Mouse (Mus musculus): ENCODE measurements around the gene Tenm4. TPM values are rescaled to one million over a fixed set of nuclear protein-coding genes. Genes with fewer than 3 reads are reported as not detected.

Tenm4 gene
- total and polyA plus RNA-seq, 3 experiments = 9.2 to 15.2 TPM; not detected in 1

GRCm38 (mm10) chr7:96651055-96651454 lies 480.0 kb downstream of the Tenm4 start:
- H3K36me3 ChIP-seq (ENCODE audit: control insufficient read depth in 1 of 2, insufficient read depth in 2 of 2, low read length in 2 of 2) = no peaks in the 10 kb centered on the region
- no peak for TF ChIP-seq TBP (IDR thresholded peaks at IDR 0.05; ENCODE audit: low read depth, low read length)
- TF ChIP-seq ZNF384 (IDR thresholded peaks at IDR 0.05; ENCODE audit: low read depth, low read length) = no peak
- no peaks in the 10 kb centered on the region for H3K9me3 ChIP-seq (replicated peaks; ENCODE audit: insufficient read depth, low read length)
- no peaks in the 10 kb centered on the region for H3K4me1 ChIP-seq (ENCODE audit: control insufficient read depth in 1 of 2, insufficient read depth in 2 of 2, low read length in 2 of 2)
- no peak overlapping the region for H3K27ac ChIP-seq (ENCODE audit: control insufficient read depth, low read depth, low read length)
- no peak overlapping the region for H3K4me3 ChIP-seq (ENCODE audit: control insufficient read depth in 1 of 2, insufficient read depth in 1 of 2, low read depth in 2 of 2, low read length in 2 of 2)
- H3K79me2 ChIP-seq (ENCODE audit: control insufficient read depth, insufficient read depth, low read length, poor library complexity) = no peaks in the 10 kb centered on the region
- no peak for DNase-seq (ENCODE audit: low read depth, low spot score)
- H3K27me3 ChIP-seq (ENCODE audit: control insufficient read depth in 1 of 2, insufficient read depth in 2 of 2, low read length in 2 of 2) = peaks cover 0 to 2% of the 10 kb centered on the region in 2 experiments; a peak in 1 of 4 replicates
- no peak overlapping the region for H3K9ac ChIP-seq (ENCODE audit: control insufficient read depth, low read depth, low read length, poor library complexity, severe bottlenecking)

GRCm38 (mm10) chr7:96651626-96652341 lies 480.7 kb downstream of the Tenm4 start:
- H3K9ac ChIP-seq (ENCODE audit: control insufficient read depth, low read depth, low read length, poor library complexity, severe bottlenecking) = no peak overlapping the region
- no peaks in the 10 kb centered on the region for H3K36me3 ChIP-seq (ENCODE audit: control insufficient read depth in 1 of 2, insufficient read depth in 2 of 2, low read length in 2 of 2)
- DNase-seq (ENCODE audit: low read depth, low spot score) = no peak
- H3K79me2 ChIP-seq (ENCODE audit: control insufficient read depth, insufficient read depth, low read length, poor library complexity) = no peaks in the 10 kb centered on the region
- H3K4me1 ChIP-seq (ENCODE audit: control insufficient read depth in 1 of 2, insufficient read depth in 2 of 2, low read length in 2 of 2) = no peaks in the 10 kb centered on the region
- no peak overlapping the region for H3K4me3 ChIP-seq (ENCODE audit: control insufficient read depth in 1 of 2, insufficient read depth in 1 of 2, low read depth in 2 of 2, low read length in 2 of 2)
- no peak for TF ChIP-seq MXI1 (IDR thresholded peaks at IDR 0.05; ENCODE audit: low read depth, low read length)
- H3K9me3 ChIP-seq (replicated peaks; ENCODE audit: insufficient read depth, low read length) = no peaks in the 10 kb centered on the region
- no peak overlapping the region for H3K27ac ChIP-seq (ENCODE audit: control insufficient read depth, low read depth, low read length)
- H3K27me3 ChIP-seq (ENCODE audit: control insufficient read depth in 1 of 2, insufficient read depth in 2 of 2, low read length in 2 of 2) = peaks cover 0 to 2% of the 10 kb centered on the region in 2 experiments; a peak in 1 of 4 replicates

GRCm38 (mm10) chr7:96652844-96653243 lies 481.8 kb downstream of the Tenm4 start:
- DNase-seq (ENCODE audit: low read depth, low spot score) = no peak
- TF ChIP-seq EP300 (IDR thresholded peaks at IDR 0.05; ENCODE audit: low read depth in 1 of 2, low read length in 2 of 2) (no peak), RAD21 (IDR thresholded peaks at IDR 0.05; ENCODE audit: low read depth, low read length) (no peak), POLR2AphosphoS2 (IDR thresholded peaks at IDR 0.05; ENCODE audit: low read length) (no peak), ETS1 (IDR thresholded peaks at IDR 0.05; ENCODE audit: low read depth, low read length) (no peak), MAFK (IDR thresholded peaks at IDR 0.05; ENCODE audit: borderline replicate concordance, low read depth, low read length) (no peak), MAZ (IDR thresholded peaks at IDR 0.05; ENCODE audit: low read depth, low read length) (no peak)
- Histone ChIP-seq H3K27me3 (ENCODE audit: control insufficient read depth in 1 of 2, insufficient read depth in 2 of 2, low read length in 2 of 2) (peaks cover 0 to 2% of the 10 kb centered on the region in 2 experiments; a peak in 1 of 4 replicates), H3K9ac (ENCODE audit: control insufficient read depth, low read depth, low read length, poor library complexity, severe bottlenecking) (no peak overlapping the region), H3K4me3 (ENCODE audit: control insufficient read depth in 1 of 2, insufficient read depth in 1 of 2, low read depth in 2 of 2, low read length in 2 of 2) (no peak overlapping the region), H3K79me2 (ENCODE audit: control insufficient read depth, insufficient read depth, low read length, poor library complexity) (no peaks in the 10 kb centered on the region), H3K9me3 (replicated peaks; ENCODE audit: insufficient read depth, low read length) (no peaks in the 10 kb centered on the region), H3K4me1 (ENCODE audit: control insufficient read depth in 1 of 2, insufficient read depth in 2 of 2, low read length in 2 of 2) (no peaks in the 10 kb centered on the region), H3K36me3 (ENCODE audit: control insufficient read depth in 1 of 2, insufficient read depth in 2 of 2, low read length in 2 of 2) (no peaks in the 10 kb centered on the region), H3K27ac (ENCODE audit: control insufficient read depth, low read depth, low read length) (no peak overlapping the region)
